Mouse (Mus musculus): ENCODE data around the gene Gstcd. TPM values are rescaled to one million over a fixed set of nuclear protein-coding genes. Genes with fewer than 3 reads are reported as not detected.
A peak's percentile ranks its signal among the peaks of the same experiment; 100 is the strongest.

Gstcd gene
- polyA plus RNA-seq, 2 experiments, result 2.3 to 5.3 TPM

GRCm38 (mm10) chr3:133091121-133091663 lies 641 bp downstream of the Gstcd start:
- Histone ChIP-seq H3K4me2 (ENCODE audit: low read depth) (peak overlapping the region; percentile 69), H3K27me3 (ENCODE audit: control insufficient read depth, insufficient read depth, low read length) (no peaks in the 10 kb centered on the region), H3K36me3 (replicated peaks; ENCODE audit: control insufficient read depth, insufficient read depth, low read depth) (no peaks in the 10 kb centered on the region), H3K27ac (peak overlapping the region; percentile 75), H3K9me3 (ENCODE audit: control insufficient read depth, low read length) (no peaks in the 10 kb centered on the region), H3K9ac (replicated peaks) (peak overlapping the region; percentile 86), H3K4me1 (replicated peaks; ENCODE audit: control insufficient read depth in 2 of 2, insufficient read depth in 2 of 2, low read length in 1 of 2) (peaks cover 6 to 13% of the 10 kb centered on the region in 2 experiments), H3K4me3 (ENCODE audit: insufficient read depth in 1 of 2, low read depth in 2 of 2, low read length in 2 of 2) (peak overlapping the region; percentile 71 to 97)
- WGBS (ENCODE audit: insufficient replicate concordance), result under 1% methylated on average over 42 of the region's 44 CpGs
- TF ChIP-seq EP300 (IDR thresholded peaks at IDR 0.05; ENCODE audit: low read depth) (no peak), CTCF (IDR thresholded peaks at IDR 0.05; ENCODE audit: low read depth) (no peak)
- ATAC-seq (ENCODE audit: insufficient read depth) (peak; percentile 84), DNase-seq (ENCODE audit: low read depth in 3 of 3, low spot score in 3 of 3) (peak in 2 of 3 experiments; percentile 29 to 44)

GRCm38 (mm10) chr3:133090247-133091120 lies 1.3 kb downstream of the Gstcd start:
- WGBS (ENCODE audit: insufficient replicate concordance), result 3% methylated on average over 11 of the region's 11 CpGs
- TF ChIP-seq EP300 (IDR thresholded peaks at IDR 0.05; ENCODE audit: low read depth), result no peak
- H3K4me2 ChIP-seq (ENCODE audit: low read depth), result peak overlapping the region; percentile 69
- peaks cover 6 to 13% of the 10 kb centered on the region in 2 experiments for H3K4me1 ChIP-seq (replicated peaks; ENCODE audit: control insufficient read depth in 2 of 2, insufficient read depth in 2 of 2, low read length in 1 of 2)
- no peaks in the 10 kb centered on the region for H3K9me3 ChIP-seq (ENCODE audit: control insufficient read depth, low read length)
- DNase-seq (ENCODE audit: low read depth in 3 of 3, low spot score in 3 of 3) (no peak), ATAC-seq (ENCODE audit: insufficient read depth) (no peak)
- H3K27ac ChIP-seq, result peak overlapping the region; percentile 75
- H3K27me3 ChIP-seq (ENCODE audit: control insufficient read depth, insufficient read depth, low read length), result no peaks in the 10 kb centered on the region
- H3K36me3 ChIP-seq (replicated peaks; ENCODE audit: control insufficient read depth, insufficient read depth, low read depth), result no peaks in the 10 kb centered on the region
- H3K4me3 ChIP-seq (ENCODE audit: insufficient read depth in 1 of 2, low read depth in 2 of 2, low read length in 2 of 2), result peak overlapping the region; percentile 71 to 97
- H3K9ac ChIP-seq (replicated peaks), result peak overlapping the region; percentile 86

- Histone ChIP-seq H3K27ac (no peak overlapping the region), H3K36me3 (replicated peaks; ENCODE audit: control insufficient read depth, insufficient read depth, low read depth) (peaks cover 18% of the 10 kb centered on the region), H3K4me2 (ENCODE audit: low read depth) (no peak overlapping the region), H3K4me3 (ENCODE audit: insufficient read depth in 1 of 2, low read depth in 2 of 2, low read length in 2 of 2) (no peak overlapping the region), H3K27me3 (ENCODE audit: control insufficient read depth, insufficient read depth, low read length) (no peaks in the 10 kb centered on the region), H3K9me3 (ENCODE audit: control insufficient read depth, low read length) (no peaks in the 10 kb centered on the region), H3K4me1 (replicated peaks; ENCODE audit: control insufficient read depth in 2 of 2, insufficient read depth in 2 of 2, low read length in 1 of 2) (peaks cover 0 to 2% of the 10 kb centered on the region in 2 experiments; a peak in 2 of 4 replicates), H3K9ac (replicated peaks) (no peak overlapping the region)
- peak; percentile 30 to 56 (median 32) for DNase-seq (ENCODE audit: low read depth in 3 of 3, low spot score in 3 of 3)
- no peak for ATAC-seq (ENCODE audit: insufficient read depth)
- TF ChIP-seq EP300 (IDR thresholded peaks at IDR 0.05; ENCODE audit: low read depth), result no peak
- TF ChIP-seq CTCF (IDR thresholded peaks at IDR 0.05; ENCODE audit: low read depth), result peak; percentile 33; the same call in 1 of the 2 replicates
- WGBS (ENCODE audit: insufficient replicate concordance), result 60% methylated on average over 3 of the region's 3 CpGs
Observed at GRCm38 (mm10) chr3:133085858-133086257, 6.0 kb downstream of the Gstcd start.

GRCm38 (mm10) chr3:133082736-133083135 lies 9.1 kb downstream of the Gstcd start:
- Histone ChIP-seq H3K36me3 (replicated peaks; ENCODE audit: control insufficient read depth, insufficient read depth, low read depth) (peaks cover 18% of the 10 kb centered on the region), H3K27ac (no peak overlapping the region), H3K27me3 (ENCODE audit: control insufficient read depth, insufficient read depth, low read length) (no peaks in the 10 kb centered on the region), H3K4me1 (replicated peaks; ENCODE audit: control insufficient read depth in 2 of 2, insufficient read depth in 2 of 2, low read length in 1 of 2) (no peaks in the 10 kb centered on the region), H3K9ac (replicated peaks) (no peak overlapping the region), H3K4me3 (ENCODE audit: insufficient read depth in 1 of 2, low read depth in 2 of 2, low read length in 2 of 2) (no peak overlapping the region), H3K9me3 (ENCODE audit: control insufficient read depth, low read length) (no peaks in the 10 kb centered on the region), H3K4me2 (ENCODE audit: low read depth) (no peak overlapping the region)
- ATAC-seq (ENCODE audit: insufficient read depth) (no peak), DNase-seq (ENCODE audit: low read depth in 3 of 3, low spot score in 3 of 3) (no peak)
- TF ChIP-seq EP300 (IDR thresholded peaks at IDR 0.05; ENCODE audit: low read depth), result no peak
- no peak for TF ChIP-seq CTCF (IDR thresholded peaks at IDR 0.05; ENCODE audit: low read depth)
- 77% methylated on average over 5 of the region's 5 CpGs for WGBS (ENCODE audit: insufficient replicate concordance)

GRCm38 (mm10) chr3:133075560-133075959 lies 16.3 kb downstream of the Gstcd start:
- no peak for ATAC-seq (ENCODE audit: insufficient read depth)
- no peak overlapping the region for H3K4me2 ChIP-seq (ENCODE audit: low read depth)
- no peaks in the 10 kb centered on the region for H3K9me3 ChIP-seq (ENCODE audit: control insufficient read depth, low read length)
- H3K36me3 ChIP-seq (replicated peaks; ENCODE audit: control insufficient read depth, insufficient read depth, low read depth), result peaks cover 4% of the 10 kb centered on the region
- WGBS (ENCODE audit: insufficient replicate concordance), result 64% methylated on average over 10 of the region's 10 CpGs
- H3K9ac ChIP-seq (replicated peaks), result no peak overlapping the region
- TF ChIP-seq EP300 (IDR thresholded peaks at IDR 0.05; ENCODE audit: low read depth) (no peak), CTCF (IDR thresholded peaks at IDR 0.05; ENCODE audit: low read depth) (no peak)
- no peaks in the 10 kb centered on the region for H3K27me3 ChIP-seq (ENCODE audit: control insufficient read depth, insufficient read depth, low read length)
- H3K4me3 ChIP-seq (ENCODE audit: insufficient read depth in 1 of 2, low read depth in 2 of 2, low read length in 2 of 2), result no peak overlapping the region
- H3K4me1 ChIP-seq (replicated peaks; ENCODE audit: control insufficient read depth in 2 of 2, insufficient read depth in 2 of 2, low read length in 1 of 2), result no peaks in the 10 kb centered on the region
- no peak for DNase-seq (ENCODE audit: low read depth in 3 of 3, low spot score in 3 of 3)
- no peak overlapping the region for H3K27ac ChIP-seq
